Mouse (Mus musculus): ENCODE data around the gene Cd52.
A peak's percentile ranks its signal among the peaks of the same experiment; 100 is the strongest.
"Not testable (repeated sequence)": the region's sequence is repeated elsewhere in the genome, so short reads cannot be mapped to it uniquely, and the experiment has no call there.

The Cd52 gene

DNA sequence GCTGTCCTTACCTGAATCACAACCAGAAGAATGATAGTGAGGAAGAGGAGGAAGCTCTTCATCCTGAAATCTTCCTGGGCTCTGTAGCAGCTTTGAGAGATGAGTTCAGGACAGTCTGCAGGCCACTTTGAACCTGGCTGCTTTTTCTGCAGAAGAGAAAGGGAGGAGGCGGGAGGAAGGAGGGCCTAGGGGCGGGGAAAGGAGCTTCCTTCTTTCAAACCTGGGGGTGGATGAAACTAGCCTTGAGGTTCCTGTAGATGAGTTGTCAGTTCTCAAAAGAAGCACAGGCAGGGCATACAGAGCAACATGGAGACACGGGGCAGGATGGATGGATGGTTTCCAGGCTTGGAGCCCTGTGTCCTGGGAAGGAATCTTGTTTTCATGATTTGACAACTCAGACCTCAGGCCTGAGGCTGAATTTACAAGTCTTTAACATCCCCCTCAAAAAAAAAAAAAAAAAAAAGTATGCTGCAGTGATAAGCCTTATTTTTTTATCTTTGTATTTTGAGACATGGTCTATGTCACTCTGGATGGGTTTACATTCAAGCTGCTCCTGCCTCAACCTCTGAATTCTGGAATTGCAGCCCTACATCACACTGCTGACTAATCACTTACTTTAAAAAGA, at the start of gene Cd52:
Cd52 (minus strand) TSS at position 160 of the 625 bp plus-strand sequence.
- peak; percentile 24 for DNase-seq (ENCODE audit: low read depth, low spot score)

DNA sequence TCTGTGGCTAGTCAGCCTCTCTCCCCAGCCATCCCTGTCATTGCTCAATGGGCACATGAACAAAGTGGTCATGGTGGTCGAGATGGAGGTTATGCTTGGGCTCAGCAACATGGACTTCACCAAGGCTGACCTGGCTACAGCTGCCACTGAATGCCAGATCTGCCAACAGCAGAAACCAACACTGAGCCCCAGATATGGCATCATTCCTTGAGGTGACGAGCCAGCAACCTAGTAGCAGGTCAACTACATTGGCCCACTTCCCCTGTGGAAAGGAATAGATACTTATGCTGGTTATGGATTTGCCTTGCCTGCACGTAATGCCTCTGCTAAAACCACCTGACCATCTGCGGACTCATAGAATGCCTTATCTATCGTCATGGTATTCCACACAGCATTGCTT, 49.4 kb upstream of the Cd52 start:
- not testable (repeated sequence) for DNase-seq (ENCODE audit: low read depth, low spot score)

- DNase-seq (ENCODE audit: low read depth, low spot score): no peak
These were observed 44.0 kb upstream of the Cd52 start for GRCm38 (mm10) chr4:134138857-134139256.

DNA sequence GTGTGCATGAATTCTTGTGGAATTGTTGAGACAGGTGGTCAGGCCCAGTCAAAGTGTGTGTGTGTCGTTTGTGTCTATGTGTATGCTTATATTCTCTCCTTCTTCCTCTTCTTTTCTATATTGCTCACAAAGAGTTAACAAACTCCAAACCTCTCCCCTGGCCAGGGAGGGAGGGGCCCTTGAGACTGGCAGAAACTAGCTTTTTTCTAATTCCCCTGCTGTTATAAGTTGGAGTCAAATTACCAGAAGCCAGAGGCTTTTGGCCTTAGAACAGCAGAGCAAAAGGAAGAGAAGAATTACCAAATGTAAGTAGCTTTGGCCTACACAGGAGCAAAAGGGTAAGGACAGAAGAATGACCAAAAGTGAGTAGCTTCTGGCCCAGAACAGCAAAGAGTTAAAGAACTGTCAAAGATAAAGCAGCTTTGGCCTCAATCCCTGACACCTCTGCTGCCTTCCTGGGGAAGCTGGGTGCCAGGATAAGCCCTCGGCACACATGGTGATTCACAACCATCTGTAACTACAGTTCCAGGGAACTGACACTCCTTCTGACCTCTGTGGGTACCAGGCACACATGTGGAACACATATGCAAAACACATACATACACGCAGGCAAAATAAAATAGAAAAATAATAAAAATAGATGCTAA, 41.5 kb upstream of the Cd52 start:
- DNase-seq (ENCODE audit: low read depth, low spot score): no peak

DNA sequence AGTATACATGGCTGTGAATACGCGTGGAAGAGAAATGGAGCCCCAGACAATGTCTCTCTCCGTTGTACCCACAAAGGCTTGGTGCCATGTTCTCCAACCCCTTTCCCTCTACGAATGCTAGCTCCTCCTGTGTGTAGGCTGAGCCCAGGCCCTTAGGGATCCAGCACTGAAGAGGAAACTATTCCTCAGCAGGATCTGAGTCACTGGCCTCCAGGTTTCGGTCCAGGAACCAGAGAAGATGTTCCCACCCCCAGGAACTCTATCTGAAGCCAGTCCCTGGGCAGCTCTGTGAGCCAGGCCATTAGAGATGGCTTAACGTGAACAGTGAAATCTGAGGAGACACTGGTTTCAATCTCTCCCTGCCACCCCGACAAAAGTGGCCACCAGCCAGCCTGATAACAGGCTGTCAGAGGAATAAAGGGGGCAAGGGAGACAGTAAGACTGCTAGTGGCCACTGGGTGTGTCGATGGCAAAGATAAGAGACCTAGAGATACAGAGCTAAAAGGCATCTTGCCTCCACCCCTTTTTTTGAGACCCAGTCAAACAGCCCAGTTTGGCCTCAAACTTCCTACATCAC, 37.7 kb upstream of the Cd52 start:
- peak; percentile 47 for DNase-seq (ENCODE audit: low read depth, low spot score)

DNA sequence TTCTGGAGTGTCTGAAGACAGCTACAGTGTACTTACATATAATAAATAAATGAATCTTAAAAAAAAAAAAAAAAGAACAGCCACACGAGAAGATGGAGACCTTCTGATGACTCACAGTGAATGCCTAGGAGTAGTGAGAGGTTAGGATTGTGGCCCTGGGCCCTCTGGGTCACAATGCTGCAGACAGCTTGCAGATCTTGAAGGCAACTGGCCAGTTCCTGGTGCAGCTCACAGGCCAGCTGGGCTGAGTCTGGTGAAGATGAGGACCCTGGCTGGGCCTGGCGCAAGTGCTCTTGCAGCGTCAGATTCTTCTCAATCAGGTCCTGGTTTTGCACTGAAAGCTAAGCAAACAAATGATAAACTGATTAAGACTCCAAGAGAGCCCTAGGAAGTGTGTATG, 37.2 kb upstream of the Cd52 start:
- DNase-seq (ENCODE audit: low read depth, low spot score): no peak

DNA sequence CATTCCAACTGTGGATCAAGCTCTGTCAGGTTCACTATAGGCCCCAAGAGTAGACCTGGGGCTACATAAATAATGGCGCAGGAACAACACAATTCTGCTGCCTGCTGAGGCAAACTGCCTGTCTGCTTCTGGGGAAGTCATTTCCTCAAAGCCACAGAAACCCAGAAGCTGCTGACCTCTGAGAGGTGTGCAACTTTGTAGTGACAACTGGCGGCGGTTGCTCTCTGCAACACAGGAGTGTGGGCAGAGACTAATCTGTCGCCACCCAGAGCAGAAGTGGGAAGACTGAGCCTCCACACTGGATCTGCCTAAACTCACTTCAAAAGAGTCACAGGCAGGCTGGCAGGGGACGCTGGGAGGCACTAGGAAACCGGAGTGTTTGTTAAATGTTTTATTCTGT, 34.6 kb upstream of the Cd52 start:
- peak; percentile 56 for DNase-seq (ENCODE audit: low read depth, low spot score)

DNA sequence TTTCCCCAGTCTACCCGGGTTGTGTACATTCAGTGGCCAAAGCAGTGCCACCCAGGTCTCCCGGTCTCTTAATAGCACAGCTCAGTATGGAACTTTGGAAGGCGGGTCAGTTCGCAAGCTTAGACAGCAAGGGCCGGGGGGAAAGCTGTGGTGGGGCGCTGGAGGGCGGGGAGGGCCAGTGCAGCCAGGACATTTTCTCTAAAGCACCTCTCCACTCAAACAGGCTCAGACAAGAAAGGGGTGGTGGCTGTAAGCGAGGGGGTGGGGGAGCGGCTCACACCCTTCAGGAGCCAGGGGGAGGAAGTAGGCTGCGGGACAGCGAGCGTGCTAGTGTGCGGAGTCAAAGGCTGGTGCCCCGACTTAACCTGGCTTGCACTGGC, 34.1 kb upstream of the Cd52 start:
- DNase-seq (ENCODE audit: low read depth, low spot score): peak; percentile 32

DNA sequence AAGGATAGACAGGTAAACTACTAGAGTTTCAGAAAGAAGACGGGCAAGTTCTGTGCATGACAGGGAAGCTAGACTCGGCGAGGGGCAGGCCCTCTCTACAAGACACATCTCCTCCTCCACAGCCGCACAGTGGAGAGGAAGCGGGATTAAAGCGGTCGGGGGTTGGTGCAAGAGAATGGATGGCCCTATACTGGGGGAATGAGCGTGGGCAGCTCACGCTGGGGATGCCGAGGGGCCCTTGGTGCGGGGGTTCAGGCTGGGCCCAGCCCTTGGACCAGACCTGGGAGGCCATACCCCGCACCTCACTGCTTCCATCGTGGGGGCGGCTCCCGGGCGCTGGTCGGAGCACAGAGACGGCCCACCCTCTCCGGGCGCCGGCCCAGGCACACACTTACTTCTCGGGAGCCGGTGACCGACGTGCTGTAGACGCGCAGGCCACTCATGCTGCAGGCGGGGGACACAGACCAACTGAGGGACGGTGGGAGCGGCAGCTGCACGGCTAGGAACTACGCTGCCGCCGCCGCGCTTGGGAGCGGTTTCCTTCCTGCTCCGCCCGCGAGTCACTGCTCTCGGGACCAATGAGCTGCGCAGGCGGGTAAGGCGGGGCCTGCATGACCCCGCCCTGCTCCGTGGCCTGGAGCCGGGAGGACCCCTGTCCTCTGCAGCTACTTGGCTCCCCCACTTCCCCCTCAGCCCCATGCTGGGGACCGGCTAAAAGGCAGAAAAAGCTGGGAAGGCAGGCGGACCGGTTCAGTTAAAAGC, 33.5 kb upstream of the Cd52 start, which contains the start of gene Sh3bgrl3:
Sh3bgrl3 (minus strand) TSS at position 569 of the 762 bp plus-strand sequence.
- peak; percentile 95 for DNase-seq (ENCODE audit: low read depth, low spot score)

GRCm38 (mm10) chr4:134127793-134128192, 32.9 kb upstream of the Cd52 start:
- DNase-seq (ENCODE audit: low read depth, low spot score): no peak

DNA sequence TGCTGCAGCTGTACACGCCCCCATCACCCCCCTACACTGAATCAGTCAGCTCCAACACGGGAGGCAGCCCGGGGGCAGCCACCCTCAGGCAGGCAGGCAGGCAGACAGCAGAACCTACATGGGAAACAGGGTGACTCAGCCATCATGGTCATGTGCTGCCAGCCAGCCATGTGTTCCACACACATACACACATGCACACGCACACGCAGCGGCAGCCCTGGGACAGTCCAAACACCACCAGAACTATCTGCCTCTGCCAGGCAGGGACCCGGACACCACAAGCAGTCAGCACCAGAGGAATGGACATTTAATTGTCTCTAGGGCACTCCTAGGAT, 32.2 kb upstream of the Cd52 start:
- peak; percentile 91 for DNase-seq (ENCODE audit: low read depth, low spot score)

GRCm38 (mm10) chr4:134126300-134127120, 31.6 kb upstream of the Cd52 start:
- no peak for DNase-seq (ENCODE audit: low read depth, low spot score)

GRCm38 (mm10) chr4:134125383-134126060, 30.6 kb upstream of the Cd52 start:
- no peak for DNase-seq (ENCODE audit: low read depth, low spot score)

DNA sequence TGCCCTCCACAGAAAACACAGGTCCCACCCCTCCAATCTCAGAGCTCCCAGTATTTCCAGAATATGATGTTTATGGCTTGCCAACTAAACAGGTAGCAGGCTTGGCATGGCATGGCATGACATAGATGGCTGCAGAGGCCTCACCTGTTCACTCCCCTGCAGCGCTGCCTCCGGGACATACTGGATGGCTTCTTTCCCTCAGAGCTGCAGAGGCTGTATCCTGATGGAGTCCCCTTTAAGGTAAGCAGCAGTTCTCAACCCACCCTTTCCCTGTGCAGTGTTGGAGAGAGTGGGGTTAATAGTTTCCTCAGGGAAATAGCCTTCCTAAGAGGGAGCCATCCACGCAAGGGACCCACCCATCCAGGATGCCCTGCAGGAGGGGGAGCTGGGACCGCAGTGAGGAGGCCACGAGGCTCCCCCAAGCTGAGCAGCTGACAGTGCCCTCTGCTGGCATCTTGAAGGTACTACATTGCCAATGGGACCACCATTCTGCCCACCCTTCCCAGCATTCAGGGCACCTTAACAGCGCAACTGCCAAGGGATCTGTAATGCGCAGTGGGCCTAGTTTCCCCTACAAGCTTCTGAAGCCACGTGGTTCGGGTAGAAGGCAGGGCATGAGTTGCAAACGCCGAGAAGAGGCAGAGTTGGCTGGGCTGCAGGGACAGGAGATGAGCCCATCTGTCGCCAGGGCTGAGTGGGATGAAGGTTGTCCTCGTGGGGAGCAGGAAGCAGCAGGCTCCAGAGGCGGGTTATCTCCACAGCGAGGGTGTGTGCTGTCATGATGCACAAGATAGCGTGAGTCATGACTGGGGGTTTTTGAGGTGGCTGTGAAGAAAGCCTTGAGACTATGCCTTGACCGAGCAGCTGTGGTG, 29.0 kb upstream of the Cd52 start:
- DNase-seq (ENCODE audit: low read depth, low spot score): peak; percentile 96

DNA sequence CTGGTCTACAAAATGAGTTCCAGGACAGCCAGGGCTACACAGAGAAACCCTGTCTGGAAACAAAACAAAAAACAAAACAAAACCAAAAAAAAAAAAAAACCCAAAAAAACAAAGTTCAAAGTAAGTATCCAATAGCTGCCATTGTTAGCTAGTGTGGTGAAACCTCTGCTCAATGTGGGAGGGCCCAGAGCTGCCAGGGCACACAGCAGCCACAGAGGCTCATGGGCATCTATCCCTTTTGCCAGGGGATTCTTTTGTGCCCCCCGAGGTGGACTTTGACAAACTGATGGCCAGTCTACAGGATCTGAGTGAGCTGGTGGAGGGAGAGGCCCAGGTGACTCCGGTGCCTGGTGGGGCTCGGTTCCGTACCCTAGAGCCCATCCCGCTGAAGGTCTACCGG, 28.3 kb upstream of the Cd52 start:
- DNase-seq (ENCODE audit: low read depth, low spot score): no peak

- DNase-seq (ENCODE audit: low read depth, low spot score): peak; percentile 52
These were observed 27.4 kb upstream of the Cd52 start for GRCm38 (mm10) chr4:134122281-134122680.

- no peak for DNase-seq (ENCODE audit: low read depth, low spot score)
These were observed 26.7 kb upstream of the Cd52 start for GRCm38 (mm10) chr4:134121571-134121970.

- DNase-seq (ENCODE audit: low read depth, low spot score): no peak
These were observed 26.0 kb upstream of the Cd52 start for GRCm38 (mm10) chr4:134120916-134121315.

DNA sequence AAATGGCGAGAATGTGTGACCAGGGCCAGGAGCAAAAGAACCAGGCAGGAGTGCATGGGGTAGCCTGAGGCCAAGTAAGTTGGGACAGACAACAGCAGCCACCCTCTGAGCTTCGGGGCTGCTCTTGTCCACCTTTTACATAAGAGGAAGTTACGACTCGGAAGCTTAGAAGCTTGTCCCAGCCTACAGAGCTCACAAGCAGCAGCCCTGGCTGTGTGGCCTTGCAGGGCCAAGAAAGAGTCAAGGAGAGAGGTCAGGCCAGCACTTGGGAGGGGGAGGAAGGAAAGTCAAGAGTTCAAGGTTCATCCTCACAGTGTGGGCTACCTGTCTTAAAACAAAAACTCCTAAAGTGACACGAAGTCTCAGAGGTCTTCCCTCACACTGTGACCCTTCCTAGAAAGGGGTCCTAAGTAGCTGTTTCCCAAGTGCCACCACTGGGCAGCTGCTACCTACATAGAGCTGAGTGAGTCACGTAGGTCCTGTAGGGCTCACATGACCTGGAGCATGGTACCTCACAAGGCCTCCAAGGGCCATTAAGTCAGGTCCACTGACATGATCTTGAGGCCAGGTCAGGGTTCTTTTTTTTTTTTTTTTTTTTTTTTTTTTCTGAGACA, 25.4 kb upstream of the Cd52 start:
- no peak for DNase-seq (ENCODE audit: low read depth, low spot score)

- DNase-seq (ENCODE audit: low read depth, low spot score): peak; percentile 49
These were observed 24.8 kb upstream of the Cd52 start for GRCm38 (mm10) chr4:134119644-134120043.

Measured in brain, adult 2 months (tissue).